9 mouse cellular contexts compared by ENCODE assay signal in genomic region chr5:74283545-74283944, GRCm38 (mm10).
DNase-seq lines count a peak whose midpoint lies in the region; ATAC-seq lines count a peak whose summit lies in the region.
"Had no signal": no experiment of that assay in that cellular context is flagged by ENCODE, and none has a peak within 500 bp of the region (broad histone marks: within the 10 kb centered on the region; RNA-seq: fewer than 3 reads in every experiment).

No protein-coding gene starts in this region.

- intact Hi-C loops in gastrocnemius, postnatal 14 days (cut with DNase I; ENCODE audit: low total_unique reads): loop anchor here (5.0 kb wide), 3 partner anchors 291 to 516 kb away; no protein-coding TSS in a partner anchor
- intact Hi-C loops in left cerebral cortex, postnatal 4 days (cut with DNase I): loop anchor here (10.0 kb wide), 1 partner anchor 519 kb away; no protein-coding TSS in a partner anchor

- H3K9ac ChIP-seq in neural tube, embryonic 11.5 days (ENCODE audit: low read length): no peak overlapping the region
- H3K9ac ChIP-seq in neural tube, embryonic 15.5 days (replicated peaks): no peak overlapping the region
- H3K9ac ChIP-seq: stomach, embryonic 15.5 days had no signal

- ATAC-seq in neural tube, embryonic 11.5 days (ENCODE audit: insufficient read depth, low FRiP score, low TSS enrichment): no peak
- no peak for ATAC-seq in neural tube, embryonic 15.5 days (ENCODE audit: low FRiP score)

- no peaks in the 10 kb centered on the region for H3K4me1 ChIP-seq in neural tube, embryonic 11.5 days (ENCODE audit: control insufficient read depth, insufficient read depth, low read length)
- H3K4me1 ChIP-seq in neural tube, embryonic 15.5 days: 0 out of 2 replicates have a peak, but pooled peaks cover 6% of the 10 kb centered on the region

- H3K4me3 ChIP-seq in neural tube, embryonic 11.5 days (ENCODE audit: low read depth, low read length): no peak overlapping the region
- no peak overlapping the region for H3K4me3 ChIP-seq in neural tube, embryonic 15.5 days (replicated peaks)
- H3K4me3 ChIP-seq: stomach, embryonic 15.5 days had no signal

- no peak overlapping the region for H3K4me2 ChIP-seq in neural tube, embryonic 11.5 days (ENCODE audit: low read depth)
- H3K4me2 ChIP-seq in neural tube, embryonic 15.5 days: no peak overlapping the region
- H3K4me2 ChIP-seq: stomach, embryonic 15.5 days had no signal

- DNase-seq in gastrocnemius, postnatal 14 days: peak; percentile 44
- no peak for DNase-seq in gastrocnemius, adult 18-20 months (ENCODE audit: low spot score)
- peak; percentile 38 for DNase-seq in neural tube, embryonic 11.5 days (ENCODE audit: low spot score)
- peak; percentile 81 for DNase-seq in brain, adult 2 months (ENCODE audit: low read depth, low spot score)
- DNase-seq in left cerebral cortex, postnatal 4 days: peak; percentile 53
- peak; percentile 44 for DNase-seq in thymus, postnatal 25 days
- DNase-seq in layer of hippocampus, postnatal 14 days (ENCODE audit: low spot score in 2 of 2): no peak

- no peak overlapping the region for H3K27ac ChIP-seq in neural tube, embryonic 11.5 days (ENCODE audit: low read depth, low read length)
- H3K27ac ChIP-seq in neural tube, embryonic 15.5 days (replicated peaks): no peak overlapping the region
- H3K27ac ChIP-seq: stomach, embryonic 15.5 days had no signal

- no peaks in the 10 kb centered on the region for H3K9me3 ChIP-seq in neural tube, embryonic 11.5 days (ENCODE audit: control insufficient read depth, low read length)
- no peaks in the 10 kb centered on the region for H3K9me3 ChIP-seq in neural tube, embryonic 15.5 days (replicated peaks)
- H3K9me3 ChIP-seq: stomach, embryonic 15.5 days had no signal

- H3K27me3 ChIP-seq in neural tube, embryonic 11.5 days (ENCODE audit: control insufficient read depth, insufficient read depth, low read length): no peaks in the 10 kb centered on the region
- H3K27me3 ChIP-seq in neural tube, embryonic 15.5 days (replicated peaks): peaks cover 6% of the 10 kb centered on the region
- H3K27me3 ChIP-seq: stomach, embryonic 15.5 days had no signal

- no peaks in the 10 kb centered on the region for H3K36me3 ChIP-seq in neural tube, embryonic 11.5 days (ENCODE audit: control insufficient read depth, insufficient read depth, low read length)
- H3K36me3 ChIP-seq in neural tube, embryonic 15.5 days: no peaks in the 10 kb centered on the region
- H3K36me3 ChIP-seq: stomach, embryonic 15.5 days had no signal

- 47% methylated on average over 8 of the region's 8 CpGs for WGBS in neural tube, embryonic 11.5 days
- 41% methylated on average over 8 of the region's 8 CpGs for WGBS in neural tube, embryonic 15.5 days

Comparison
In these comparisons a context has a peak if more than half of its experiments do, and no peak if none do; other contexts are left out.
1. DNase-seq: peak in gastrocnemius, postnatal 14 days (single experiment), neural tube, embryonic 11.5 days (single experiment), brain, adult 2 months (single experiment), left cerebral cortex, postnatal 4 days (single experiment) and thymus, postnatal 25 days (single experiment); none in gastrocnemius, adult 18-20 months (single experiment) and layer of hippocampus, postnatal 14 days (0 of 2).